Mouse (Mus musculus) kidney, postnatal 0 days (tissue): ENCODE results near the gene Cd46. TPM values are rescaled to one million over a fixed set of nuclear protein-coding genes. Genes with fewer than 3 reads are reported as not detected.

ENCODE experiments used
- ATAC-seq: fragments of 200-750 bp; cut with Nextera tagmentation; replicated peaks from 2 replicates; pipeline ENCODE4 v1.8.0; 2017; ENCODE audit warnings: low read depth, moderate number of reproducible peaks, moderate TSS enrichment, moderate library complexity; ENCODE audit not compliant: low FRiP score
- DNase-seq: peaks from one replicate; pipeline ENCODE4 v3.0.0-alpha.2; 2016; ENCODE audit warnings: low spot score
- H3K27ac ChIP-seq: fragments of 300-500 bp; sonication (generic); 2 replicates; pipeline ENCODE4 v1.5.1; 2014; ENCODE audit warnings: mild to moderate bottlenecking
- H3K27me3 ChIP-seq: fragments of 300-500 bp; sonication (generic); 2 replicates; pipeline ENCODE4 v1.6.1; 2014; ENCODE audit warnings: low read length, mixed read lengths; ENCODE audit not compliant: insufficient read depth
- H3K36me3 ChIP-seq: fragments of 300-500 bp; sonication (generic); 2 replicates; pipeline ENCODE4 v1.6.1; 2014; ENCODE audit warnings: low read length, mixed read lengths; ENCODE audit not compliant: insufficient read depth
- H3K4me1 ChIP-seq: fragments of 300-500 bp; sonication (generic); replicated peaks from 2 replicates; pipeline ENCODE4 v1.6.1; 2014; ENCODE audit warnings: antibody characterized with exemption, low read length, mixed read lengths; ENCODE audit not compliant: insufficient read depth
- H3K4me2 ChIP-seq: fragments of 300-500 bp; sonication (generic); 2 replicates; pipeline ENCODE4 v1.6.1; 2014; ENCODE audit warnings: mild to moderate bottlenecking, low read length, moderate library complexity, mixed read lengths
- H3K4me3 ChIP-seq: fragments of 300-500 bp; sonication (generic); replicated peaks from 2 replicates; pipeline ENCODE4 v1.5.1; 2014; ENCODE audit warnings: low read depth, low read length
- H3K9ac ChIP-seq: fragments of 300-500 bp; sonication (generic); 2 replicates; pipeline ENCODE4 v1.6.1; 2014; ENCODE audit warnings: low read depth, low read length
- H3K9me3 ChIP-seq: fragments of 300-500 bp; sonication (generic); replicated peaks from 2 replicates; pipeline ENCODE4 v1.6.1; 2016; ENCODE audit warnings: low read length, inconsistent platforms, mixed read lengths
- CTCF ChIP-seq: IDR thresholded peaks from 2 replicates; pipeline ENCODE4 v1.5.1; 2016; ENCODE audit warnings: antibody characterized with exemption, low read depth, mild to moderate bottlenecking, moderate library complexity
- WGBS: fragments of 180-500 bp; shearing (Covaris S2); extraction: QIAGEN DNeasy Blood & Tissue Kit; methylation state at CpG from one replicate; pipeline ENCODE4 v1.1.7; 2014; 5-methylcytosine and 5-hydroxymethylcytosine counted together
- polyA plus RNA-seq: library from polyadenylated mRNA; unstranded; fragments of >200 nt; fragmentation: Nextera tagmentation; extraction: Ambion mirVana; gene quantifications from 2 replicates; pipeline ENCODE4 v1.2.1, GENCODE M21; 2015

The Cd46 gene
- polyA plus RNA-seq, 1 experiment from 2014 or later = 1.5 TPM

- 67% methylated on average over 1 of the region's 1 CpGs for WGBS
- Histone ChIP-seq H3K4me3 (no peak overlapping the region), H3K4me1 (no peaks in the 10 kb centered on the region), H3K9me3 (no peaks in the 10 kb centered on the region), H3K9ac (no peak overlapping the region), H3K36me3 (peaks cover 9% of the 10 kb centered on the region; the same call in 1 of the 2 replicates), H3K27me3 (no peaks in the 10 kb centered on the region), H3K27ac (no peak overlapping the region), H3K4me2 (no peak overlapping the region)
- ATAC-seq (no peak), DNase-seq (no peak)
- TF ChIP-seq CTCF = no peak
Observed at GRCm38 (mm10) chr1:195038386-195038785, 53.7 kb downstream of the Cd46 start.

- no peaks in the 10 kb centered on the region for H3K4me1 ChIP-seq
- ATAC-seq = no peak
- H3K4me2 ChIP-seq = no peak overlapping the region
- H3K27ac ChIP-seq = no peak overlapping the region
- no peaks in the 10 kb centered on the region for H3K27me3 ChIP-seq
- H3K36me3 ChIP-seq = peaks cover 9% of the 10 kb centered on the region; the same call in 1 of the 2 replicates
- no peak overlapping the region for H3K4me3 ChIP-seq
- DNase-seq = no peak
- no peak overlapping the region for H3K9ac ChIP-seq
- no peaks in the 10 kb centered on the region for H3K9me3 ChIP-seq
- TF ChIP-seq CTCF = no peak
- WGBS = 76% methylated on average over 1 of the region's 1 CpGs
Observed at GRCm38 (mm10) chr1:195037985-195038384, 54.1 kb downstream of the Cd46 start.

- H3K27me3 ChIP-seq = no peaks in the 10 kb centered on the region
- TF ChIP-seq CTCF = no peak
- no peak overlapping the region for H3K4me3 ChIP-seq
- no peaks in the 10 kb centered on the region for H3K4me1 ChIP-seq
- DNase-seq (no peak), ATAC-seq (no peak)
- no peak overlapping the region for H3K9ac ChIP-seq
- H3K4me2 ChIP-seq = no peak overlapping the region
- H3K27ac ChIP-seq = no peak overlapping the region
- WGBS = 74% methylated on average over 6 of the region's 6 CpGs
- H3K9me3 ChIP-seq = no peaks in the 10 kb centered on the region
- H3K36me3 ChIP-seq = peaks cover 9% of the 10 kb centered on the region; the same call in 1 of the 2 replicates
Observed at GRCm38 (mm10) chr1:195037483-195037882, 54.6 kb downstream of the Cd46 start.

- DNase-seq (no peak), ATAC-seq (no peak; the same call in 1 of the 2 replicates)
- TF ChIP-seq CTCF = no peak
Observed at GRCm38 (mm10) chr1:195033941-195034340, 58.1 kb downstream of the Cd46 start.

GRCm38 (mm10) chr1:195032738-195033137 lies 59.3 kb downstream of the Cd46 start:
- DNase-seq (no peak), ATAC-seq (no peak)
- Histone ChIP-seq H3K4me1 (no peaks in the 10 kb centered on the region), H3K4me3 (no peak overlapping the region), H3K9me3 (no peaks in the 10 kb centered on the region), H3K27ac (no peak overlapping the region), H3K9ac (no peak overlapping the region), H3K4me2 (no peak overlapping the region), H3K27me3 (no peaks in the 10 kb centered on the region), H3K36me3 (peaks cover 9% of the 10 kb centered on the region; the same call in 1 of the 2 replicates)
- TF ChIP-seq CTCF = no peak
- 79% methylated on average over 1 of the region's 1 CpGs for WGBS

More at GRCm38 (mm10) chr1:195033941-195034340, 58.1 kb downstream of the Cd46 start:
- Histone ChIP-seq H3K4me1 (no peaks in the 10 kb centered on the region), H3K9ac (no peak overlapping the region), H3K27me3 (no peaks in the 10 kb centered on the region), H3K4me2 (no peak overlapping the region), H3K9me3 (no peaks in the 10 kb centered on the region), H3K36me3 (peaks cover 9% of the 10 kb centered on the region; the same call in 1 of the 2 replicates), H3K4me3 (no peak overlapping the region), H3K27ac (no peak overlapping the region)
- 28% methylated on average over 1 of the region's 1 CpGs for WGBS

- ATAC-seq (no peak), DNase-seq (no peak)
Observed at GRCm38 (mm10) chr1:195031786-195032185, 60.3 kb downstream of the Cd46 start.

GRCm38 (mm10) chr1:195027507-195027906 lies 64.5 kb downstream of the Cd46 start:
- Histone ChIP-seq H3K9ac (no peak overlapping the region), H3K9me3 (no peaks in the 10 kb centered on the region), H3K27ac (no peak overlapping the region), H3K4me2 (no peak overlapping the region), H3K4me1 (no peaks in the 10 kb centered on the region), H3K36me3 (no peaks in the 10 kb centered on the region; the same call in 1 of the 2 replicates), H3K4me3 (no peak overlapping the region), H3K27me3 (no peaks in the 10 kb centered on the region)
- ATAC-seq (no peak), DNase-seq (no peak)
- 30% methylated on average over 1 of the region's 1 CpGs for WGBS
- no peak for TF ChIP-seq CTCF

More at GRCm38 (mm10) chr1:195031786-195032185, 60.3 kb downstream of the Cd46 start:
- no peaks in the 10 kb centered on the region for H3K9me3 ChIP-seq
- no peak overlapping the region for H3K4me2 ChIP-seq
- TF ChIP-seq CTCF = no peak
- no peaks in the 10 kb centered on the region for H3K27me3 ChIP-seq
- H3K4me3 ChIP-seq = no peak overlapping the region
- H3K4me1 ChIP-seq = no peaks in the 10 kb centered on the region
- no peak overlapping the region for H3K27ac ChIP-seq
- H3K36me3 ChIP-seq = peaks cover 9% of the 10 kb centered on the region; the same call in 1 of the 2 replicates
- H3K9ac ChIP-seq = no peak overlapping the region
